Mouse (Mus musculus): ENCODE measurements around the gene Rbm48. TPM values are rescaled to one million over a fixed set of nuclear protein-coding genes. Genes with fewer than 3 reads are reported as not detected.
A peak's percentile ranks its signal among the peaks of the same experiment; 100 is the strongest.

Rbm48 gene
- polyA plus RNA-seq, 1 experiment from 2014 or later: 11.1 TPM

DNA sequence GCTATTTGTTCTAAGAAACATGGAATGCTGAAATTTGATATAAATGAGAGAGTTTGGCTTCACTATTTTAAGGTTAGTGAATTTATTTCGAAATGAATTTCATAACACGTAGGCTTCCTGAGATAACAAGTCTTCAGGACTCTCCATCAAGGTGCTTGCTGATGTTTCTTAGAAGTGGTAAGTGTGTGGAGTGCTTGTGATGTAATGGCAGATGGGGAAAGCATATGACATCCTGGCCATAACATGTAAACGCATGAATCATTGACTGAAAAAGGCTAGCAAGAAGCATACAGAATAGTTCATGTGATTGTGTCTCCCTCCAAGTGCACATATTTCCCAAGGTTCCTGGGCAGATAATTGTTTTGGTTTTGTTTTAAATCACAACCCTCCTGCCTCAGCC is 4.4 kb upstream of the Rbm48 start:
- Histone ChIP-seq H3K9me3 (no peaks in the 10 kb centered on the region), H3K4me3 (no peak overlapping the region)
- WGBS: 89% methylated on average over 3 of the region's 3 CpGs

DNA sequence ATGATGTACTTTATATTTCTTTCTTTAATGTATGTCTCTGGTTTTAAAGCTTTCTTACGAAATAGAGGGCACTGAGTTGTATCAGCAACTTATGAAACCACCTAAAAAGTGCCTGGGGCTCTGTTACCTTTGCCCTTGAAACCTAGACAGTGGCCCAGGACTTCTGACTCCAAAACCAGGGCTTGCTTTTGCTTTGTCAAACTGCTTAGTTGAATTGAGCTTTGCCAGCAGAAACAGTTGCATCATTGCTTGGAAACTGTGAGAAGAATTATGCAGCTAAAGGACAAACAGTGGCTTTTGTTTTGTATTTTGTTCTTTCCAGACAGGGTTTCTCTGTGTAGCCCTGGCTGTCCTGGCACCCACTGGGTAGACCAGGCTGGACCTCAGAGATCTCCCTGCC is 3.9 kb upstream of the Rbm48 start:
- Histone ChIP-seq H3K36me3 (peaks cover 11% of the 10 kb centered on the region), H3K4me1 (replicated peaks) (peaks cover 8% of the 10 kb centered on the region), H3K9me3 (no peaks in the 10 kb centered on the region), H3K27ac (no peak overlapping the region), H3K27me3 (ENCODE audit: insufficient read depth, poor library complexity, severe bottlenecking) (no peaks in the 10 kb centered on the region), H3K4me3 (no peak overlapping the region)
- WGBS: 84% methylated on average over 1 of the region's 1 CpGs
- DNase-seq (ENCODE audit: low spot score): no peak

More for the DNA sequence above, 4.4 kb upstream of the Rbm48 start:
- H3K4me1 ChIP-seq (replicated peaks): peaks cover 6% of the 10 kb centered on the region
- H3K27ac ChIP-seq: no peak overlapping the region
- peaks cover 16% of the 10 kb centered on the region for H3K36me3 ChIP-seq
- H3K27me3 ChIP-seq (ENCODE audit: insufficient read depth, poor library complexity, severe bottlenecking): no peaks in the 10 kb centered on the region
- no peak for DNase-seq (ENCODE audit: low spot score)

DNA sequence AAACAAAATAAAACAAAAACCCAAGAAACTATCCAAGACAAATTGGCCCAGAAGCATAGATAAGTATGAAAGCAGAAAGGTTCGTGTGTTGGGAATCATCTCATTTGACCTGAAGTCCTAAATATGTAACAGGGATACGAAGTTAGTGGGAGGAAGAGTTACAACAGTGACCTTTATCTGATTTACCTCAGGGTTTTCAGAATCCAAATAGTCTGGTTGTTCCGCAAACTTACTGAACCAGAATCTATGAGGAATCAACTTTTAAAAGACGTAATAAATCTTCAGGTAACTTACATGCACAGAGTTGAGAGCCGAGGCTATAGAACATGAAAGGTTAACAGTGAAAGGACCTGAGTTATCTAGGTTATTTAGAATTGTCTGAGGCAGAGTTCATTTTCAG is 2.4 kb upstream of the Rbm48 start:
- Histone ChIP-seq H3K4me3 (no peak overlapping the region), H3K36me3 (0 out of 2 replicates have a peak, but pooled peaks cover under 1% of the 10 kb centered on the region), H3K27me3 (ENCODE audit: insufficient read depth, poor library complexity, severe bottlenecking) (no peaks in the 10 kb centered on the region), H3K9me3 (no peaks in the 10 kb centered on the region), H3K27ac (no peak overlapping the region), H3K4me1 (replicated peaks) (peaks cover 15% of the 10 kb centered on the region)
- 93% methylated on average over 5 of the region's 5 CpGs for WGBS
- DNase-seq (ENCODE audit: low spot score): no peak

DNA sequence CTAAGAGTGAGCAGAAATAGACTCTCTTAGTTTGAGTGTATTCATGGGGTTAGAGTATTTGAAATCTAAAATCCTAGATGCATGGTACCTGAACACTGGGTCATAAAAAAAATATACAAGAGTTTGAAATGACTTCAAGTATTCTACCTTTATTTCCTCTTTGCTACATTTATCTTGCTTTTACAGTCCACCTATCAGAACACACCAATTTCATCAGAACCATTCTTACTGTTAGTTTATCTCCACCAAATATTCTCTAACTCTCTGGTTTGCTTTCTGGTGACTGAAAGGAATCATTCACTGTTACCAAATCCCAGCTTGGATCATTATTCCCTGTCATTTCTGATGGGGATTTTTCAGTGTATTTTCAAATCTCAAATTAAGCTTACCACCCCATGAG is 786 bp upstream of the Rbm48 start:
- Histone ChIP-seq H3K36me3 (0 out of 2 replicates have a peak, but pooled peaks cover 3% of the 10 kb centered on the region), H3K4me1 (replicated peaks) (peaks cover 15% of the 10 kb centered on the region), H3K27ac (no peak overlapping the region)

DNA sequence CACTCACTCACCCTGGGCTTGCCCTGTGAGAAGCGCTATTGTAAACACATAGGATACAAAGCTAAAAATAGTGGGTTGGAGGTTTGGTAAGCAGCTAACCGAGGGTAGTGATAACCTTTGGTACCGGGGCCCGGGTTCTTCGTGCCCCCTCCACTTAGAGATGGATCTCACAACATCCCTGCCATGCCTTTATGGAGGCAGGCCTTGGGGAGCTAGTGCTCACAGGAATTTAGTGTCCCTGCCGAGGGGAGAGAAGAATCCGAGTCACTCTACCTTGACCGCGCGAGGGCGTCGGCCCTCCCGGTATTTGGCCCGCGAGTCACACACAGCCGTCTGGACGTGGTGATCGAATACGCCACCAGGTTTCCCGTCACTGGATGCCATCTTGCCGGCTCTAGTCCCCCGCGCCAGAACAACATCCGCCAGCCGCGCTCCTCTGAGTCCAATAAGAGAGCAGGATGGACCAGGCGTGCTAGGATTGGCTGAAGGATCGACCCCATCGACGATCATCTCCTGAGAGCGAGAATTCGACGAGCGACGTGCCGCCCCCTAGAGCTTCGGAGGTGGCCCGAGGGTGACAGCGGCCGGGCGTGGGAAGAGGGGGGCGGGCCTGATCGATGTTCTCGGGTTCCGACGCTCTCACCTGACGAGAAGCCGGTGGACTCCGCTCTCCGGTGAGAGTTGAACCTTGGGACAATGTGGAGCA is 539 bp downstream of the Rbm48 start, which contains the start of gene Pex1:
Pex1 (plus strand) TSS at position 374 of the 706 bp plus-strand sequence.
- H3K27ac ChIP-seq: peak within 1 kb of the TSS; percentile 88
- DNase-seq (ENCODE audit: low spot score): peak; percentile 95
- WGBS: under 1% methylated on average over 50 of the region's 50 CpGs
- no peaks in the 10 kb centered on the region for H3K27me3 ChIP-seq (ENCODE audit: insufficient read depth, poor library complexity, severe bottlenecking)
- H3K9me3 ChIP-seq: no peaks in the 10 kb centered on the region
- peaks cover 15% of the 10 kb centered on the region for H3K4me1 ChIP-seq (replicated peaks)
- H3K4me3 ChIP-seq: peak within 1 kb of the TSS; percentile 85
- H3K36me3 ChIP-seq: peaks cover 15% of the 10 kb centered on the region

More for the DNA sequence above, 786 bp upstream of the Rbm48 start:
- no peaks in the 10 kb centered on the region for H3K9me3 ChIP-seq
- DNase-seq (ENCODE audit: low spot score): no peak
- H3K4me3 ChIP-seq: peak overlapping the region; percentile 85
- no peaks in the 10 kb centered on the region for H3K27me3 ChIP-seq (ENCODE audit: insufficient read depth, poor library complexity, severe bottlenecking)

DNA sequence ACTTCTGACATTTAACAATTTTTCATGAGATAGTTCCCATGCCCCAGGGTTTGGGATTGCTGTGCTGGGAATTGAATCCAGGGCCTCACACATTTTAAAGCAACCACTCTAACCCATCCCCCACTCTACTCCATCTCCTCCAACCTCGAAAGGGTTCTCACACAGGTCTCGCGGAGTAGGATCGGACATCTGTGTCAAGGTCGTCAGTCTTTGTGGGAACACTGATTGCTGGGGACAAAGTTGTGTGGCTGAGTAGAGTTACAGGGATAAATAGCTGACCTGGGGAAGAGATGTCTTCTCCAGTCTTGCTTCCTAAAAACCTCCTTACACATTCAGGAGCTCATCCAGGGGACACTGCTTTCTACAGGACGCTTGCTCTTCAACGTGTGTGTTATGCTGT is 17.3 kb downstream of the Rbm48 start:
- no peak for DNase-seq (ENCODE audit: low spot score)
- H3K27ac ChIP-seq: no peak overlapping the region
- no peaks in the 10 kb centered on the region for H3K4me1 ChIP-seq (replicated peaks)
- H3K4me3 ChIP-seq: no peak overlapping the region
- WGBS: 95% methylated on average over 7 of the region's 7 CpGs
- no peaks in the 10 kb centered on the region for H3K27me3 ChIP-seq (ENCODE audit: insufficient read depth, poor library complexity, severe bottlenecking)
- H3K9me3 ChIP-seq: peaks cover 8% of the 10 kb centered on the region
- peaks cover 100% of the 10 kb centered on the region for H3K36me3 ChIP-seq

DNA sequence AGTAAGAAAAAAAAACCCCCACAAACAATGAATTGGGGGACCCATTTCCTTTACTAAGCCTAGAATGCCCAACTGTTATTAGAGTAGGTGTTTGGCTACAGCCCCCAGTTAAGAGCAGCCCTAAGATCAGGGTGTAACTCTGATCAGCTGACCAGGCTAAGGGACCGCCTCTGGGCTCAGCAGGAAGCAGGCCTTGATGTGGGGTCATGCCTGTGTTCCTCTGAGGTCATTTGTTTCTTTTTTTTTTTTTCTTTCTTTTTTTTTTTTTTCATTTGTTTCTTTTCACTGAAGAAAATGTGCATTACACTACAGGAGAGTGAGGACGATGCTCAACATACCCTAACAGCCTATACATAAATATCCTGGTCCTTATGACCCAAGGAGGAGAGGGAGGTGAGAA is 18.4 kb downstream of the Rbm48 start:
- no peaks in the 10 kb centered on the region for H3K27me3 ChIP-seq (ENCODE audit: insufficient read depth, poor library complexity, severe bottlenecking)
- DNase-seq (ENCODE audit: low spot score): no peak
- WGBS: 99% methylated on average over 2 of the region's 2 CpGs
- no peak overlapping the region for H3K27ac ChIP-seq
- peaks cover 12% of the 10 kb centered on the region for H3K9me3 ChIP-seq
- no peak overlapping the region for H3K4me3 ChIP-seq
- H3K4me1 ChIP-seq (replicated peaks): no peaks in the 10 kb centered on the region
- H3K36me3 ChIP-seq: peaks cover 100% of the 10 kb centered on the region

DNA sequence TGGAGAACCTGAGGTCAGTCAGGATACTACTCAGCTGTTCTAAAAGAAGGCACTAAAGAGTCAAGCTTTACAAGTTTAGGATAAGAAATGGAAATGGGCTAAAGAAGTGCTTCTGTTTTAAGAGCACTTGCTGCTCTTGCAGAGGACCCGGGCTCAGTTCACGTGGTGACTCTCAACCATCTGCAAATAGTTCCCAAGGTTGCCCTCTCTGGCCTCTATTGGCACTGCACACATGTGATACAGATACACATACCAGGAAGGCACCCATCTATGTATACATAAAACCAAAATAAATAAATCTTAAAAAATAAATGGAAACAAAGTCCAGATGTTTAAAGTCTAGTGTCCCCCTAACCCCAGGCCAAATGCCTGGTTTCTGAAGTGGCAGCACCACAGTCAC is 21.6 kb downstream of the Rbm48 start:
- Histone ChIP-seq H3K9me3 (peaks cover 12% of the 10 kb centered on the region), H3K36me3 (peaks cover 100% of the 10 kb centered on the region), H3K27ac (no peak overlapping the region), H3K4me3 (no peak overlapping the region), H3K4me1 (replicated peaks) (no peaks in the 10 kb centered on the region), H3K27me3 (ENCODE audit: insufficient read depth, poor library complexity, severe bottlenecking) (no peaks in the 10 kb centered on the region)
- WGBS: 92% methylated on average over 2 of the region's 2 CpGs
- no peak for DNase-seq (ENCODE audit: low spot score)

DNA sequence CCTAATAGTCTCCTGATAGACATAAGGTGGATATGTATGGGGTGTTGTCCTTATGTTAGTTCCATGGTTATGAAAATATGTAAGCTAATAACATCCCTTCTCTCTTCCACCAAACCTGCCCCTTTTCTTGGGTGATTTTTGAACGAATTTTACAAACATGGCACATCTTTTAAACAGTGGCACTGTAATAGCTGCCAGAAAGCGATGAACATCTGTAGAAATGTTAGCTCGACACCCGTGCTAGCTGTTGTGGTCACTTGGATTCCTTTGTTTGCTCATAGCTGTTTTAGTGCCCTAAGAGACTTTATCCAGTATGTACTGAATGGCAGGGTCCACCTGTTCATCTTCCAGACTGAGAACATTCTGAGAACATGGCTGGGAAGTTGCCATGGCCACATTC is 25.1 kb downstream of the Rbm48 start, which contains the start of gene 1700109H08Rik:
1700109H08Rik (plus strand) TSS at position 301 of the 400 bp plus-strand sequence.
- Histone ChIP-seq H3K27ac (no peak within 1 kb of the TSS), H3K4me1 (replicated peaks) (no peaks in the 10 kb centered on the region), H3K36me3 (peaks cover 100% of the 10 kb centered on the region), H3K4me3 (no peak within 1 kb of the TSS), H3K27me3 (ENCODE audit: insufficient read depth, poor library complexity, severe bottlenecking) (no peaks in the 10 kb centered on the region), H3K9me3 (peaks cover 12% of the 10 kb centered on the region)
- no peak for DNase-seq (ENCODE audit: low spot score)
- 92% methylated on average over 4 of the region's 4 CpGs for WGBS

DNA sequence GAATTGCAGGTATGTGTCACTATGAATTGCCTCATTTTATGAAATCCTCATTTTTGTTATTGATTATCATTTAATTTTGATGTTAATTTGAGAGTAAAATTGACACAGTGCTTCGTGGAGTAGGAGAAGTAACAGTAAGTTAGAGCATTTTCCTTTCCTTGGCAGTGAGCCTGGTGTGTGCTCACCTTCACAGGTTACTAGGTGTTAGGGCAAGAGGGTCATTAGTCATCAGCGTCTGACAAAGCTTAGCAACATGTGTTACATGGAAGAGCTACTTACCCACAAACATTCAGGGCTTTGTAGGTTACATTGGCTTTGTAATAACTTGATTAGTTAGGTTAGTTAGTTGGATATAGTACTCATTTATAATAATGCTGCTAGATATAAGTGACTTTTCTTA is 42.2 kb downstream of the Rbm48 start:
- no peaks in the 10 kb centered on the region for H3K9me3 ChIP-seq
- H3K27ac ChIP-seq: no peak overlapping the region
- no peaks in the 10 kb centered on the region for H3K4me1 ChIP-seq (replicated peaks)
- DNase-seq (ENCODE audit: low spot score): no peak
- H3K36me3 ChIP-seq: peaks cover 50% of the 10 kb centered on the region
- 92% methylated on average over 2 of the region's 2 CpGs for WGBS
- no peaks in the 10 kb centered on the region for H3K27me3 ChIP-seq (ENCODE audit: insufficient read depth, poor library complexity, severe bottlenecking)
- H3K4me3 ChIP-seq: no peak overlapping the region

DNA sequence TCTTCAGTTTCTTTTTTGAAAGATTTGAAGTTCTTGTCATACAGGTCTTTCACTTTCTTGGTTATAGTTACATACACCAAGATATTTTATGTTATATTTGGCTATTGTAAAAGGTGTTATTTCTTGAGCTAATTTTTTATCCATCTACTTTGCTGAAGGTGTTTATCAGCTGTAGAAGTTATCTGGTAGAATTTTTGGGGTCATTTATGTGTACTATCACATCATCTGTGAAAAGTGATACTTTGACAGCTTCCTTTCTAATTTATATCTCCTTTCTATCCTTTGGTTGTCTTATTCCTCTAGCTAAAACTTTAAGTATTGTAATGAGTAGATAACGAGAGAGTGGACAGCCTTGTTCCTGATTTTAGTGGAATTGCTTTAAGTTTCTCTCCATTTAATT is 44.9 kb downstream of the Rbm48 start:
- H3K36me3 ChIP-seq: peaks cover 41% of the 10 kb centered on the region
- no peaks in the 10 kb centered on the region for H3K27me3 ChIP-seq (ENCODE audit: insufficient read depth, poor library complexity, severe bottlenecking)
- H3K9me3 ChIP-seq: no peaks in the 10 kb centered on the region
- H3K4me1 ChIP-seq (replicated peaks): no peaks in the 10 kb centered on the region
- DNase-seq (ENCODE audit: low spot score): no peak
- no peak overlapping the region for H3K4me3 ChIP-seq
- H3K27ac ChIP-seq: no peak overlapping the region
- WGBS: 96% methylated on average over 1 of the region's 1 CpGs

DNA sequence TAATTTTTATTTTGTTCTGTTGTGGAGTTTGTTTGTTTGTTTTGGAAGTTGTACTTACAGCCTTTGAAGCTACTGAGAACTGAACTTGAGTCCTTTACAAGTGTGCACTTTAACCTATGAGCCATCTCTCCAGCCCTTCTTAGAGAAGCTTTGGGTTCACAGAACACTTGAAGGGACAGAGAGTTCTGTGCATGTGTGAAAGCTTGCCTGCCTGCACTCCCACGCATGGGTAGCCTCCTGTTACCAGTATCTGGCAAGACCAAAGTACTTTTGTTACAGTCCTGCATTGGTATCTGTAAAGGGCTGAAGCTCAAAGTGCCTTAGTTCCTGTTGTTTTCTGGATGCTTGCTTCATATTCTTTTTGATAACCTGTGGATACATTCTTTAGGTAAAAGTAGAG is 50.2 kb downstream of the Rbm48 start:
- peaks cover 6% of the 10 kb centered on the region; the same call in 1 of the 2 replicates for H3K9me3 ChIP-seq
- H3K4me3 ChIP-seq: no peak overlapping the region
- no peaks in the 10 kb centered on the region for H3K27me3 ChIP-seq (ENCODE audit: insufficient read depth, poor library complexity, severe bottlenecking)
- H3K4me1 ChIP-seq (replicated peaks): peaks cover 15% of the 10 kb centered on the region
- H3K27ac ChIP-seq: no peak overlapping the region
- no peak for DNase-seq (ENCODE audit: low spot score)
- H3K36me3 ChIP-seq: peaks cover 26% of the 10 kb centered on the region
- WGBS: 98% methylated on average over 1 of the region's 1 CpGs

DNA sequence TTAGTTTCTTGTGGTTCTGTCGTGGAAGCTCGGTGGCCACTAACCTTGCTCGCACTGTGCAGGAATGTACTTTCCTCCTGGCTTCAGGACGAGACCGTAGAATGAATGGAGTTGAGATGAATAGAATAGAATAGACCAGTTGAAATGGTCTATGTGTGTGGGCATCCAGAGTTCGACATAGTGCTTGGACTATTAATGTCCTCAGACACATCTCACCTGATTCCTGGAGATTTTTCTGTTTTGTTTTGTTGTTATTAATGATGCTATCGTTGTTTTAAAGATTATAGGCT is 52.0 kb downstream of the Rbm48 start:
- Histone ChIP-seq H3K9me3 (peaks cover 6% of the 10 kb centered on the region; the same call in 1 of the 2 replicates), H3K4me3 (peak overlapping the region; percentile 86), H3K4me1 (replicated peaks) (peaks cover 15% of the 10 kb centered on the region), H3K27ac (peak overlapping the region; percentile 98), H3K27me3 (ENCODE audit: insufficient read depth, poor library complexity, severe bottlenecking) (no peaks in the 10 kb centered on the region), H3K36me3 (peaks cover 26% of the 10 kb centered on the region)
- DNase-seq (ENCODE audit: low spot score): no peak
- WGBS: 10% methylated on average over 7 of the region's 7 CpGs
